Mouse (Mus musculus) gastrocnemius, postnatal 4 days (tissue): ENCODE results near the gene Tlr8. TPM values are rescaled to one million over a fixed set of nuclear protein-coding genes. Genes with fewer than 3 reads are reported as not detected.
"Not testable (repeated sequence)": the region's sequence is repeated elsewhere in the genome, so short reads cannot be mapped to it uniquely, and the experiment has no call there.

Source experiments
- DNase-seq, 2 experiments: peaks; one replicate each; pipeline ENCODE4 v3.0.0; 2021 to 2022; ENCODE audit warnings: low spot score in 2 of 2, mixed read lengths in 2 of 2
- long read RNA-seq, 2 experiments: library from polyadenylated mRNA; stranded (forward); transcript quantifications; one replicate each; pipeline ENCODE4 v2.0.0; 2021
- total RNA-seq, 2 experiments: library from RNA; stranded (reverse); gene quantifications; 2 replicates each; pipeline ENCODE4 v1.2.3; 2021

Gene Tlr8
- total RNA-seq, result under 1 TPM; 0.93 TPM
- long read RNA-seq, experiment 1, result 0 reads
- long read RNA-seq, experiment 2, partial matches to known transcripts, result 0 of 1 reads
- long read RNA-seq, experiment 2, other reads (novel, unspliced or antisense), result 0 of 1 reads

DNA sequence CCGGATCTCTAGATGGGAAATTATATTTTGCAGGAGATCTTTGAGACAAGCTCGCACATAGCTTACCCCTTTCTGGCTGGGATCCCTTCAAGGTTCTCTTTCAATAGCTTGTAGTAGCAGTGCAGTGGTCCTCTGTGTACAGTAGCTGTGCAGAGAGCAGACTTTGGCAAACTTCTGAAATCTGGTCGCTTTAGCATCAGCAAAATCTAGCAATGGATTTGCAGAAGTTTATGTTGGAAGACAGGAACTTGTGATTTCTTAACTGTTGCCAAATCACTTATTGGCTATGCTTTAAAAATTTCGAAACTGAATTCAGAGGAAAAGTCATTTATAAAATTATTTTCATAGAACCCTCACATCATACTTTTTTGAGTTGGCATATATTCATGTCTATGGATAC, at the start of gene Tlr8:
Tlr8 (minus strand) TSS at position 244 of the 400 bp plus-strand sequence.
- no peak for DNase-seq

- not testable (repeated sequence) for DNase-seq
Observed at GRCm38 (mm10) chrX:167302061-167302460, 37.9 kb upstream of the Tlr8 start.

GRCm38 (mm10) chrX:167276953-167277352, 12.8 kb upstream of the Tlr8 start:
- DNase-seq, result peak; percentile 27 to 41

DNA sequence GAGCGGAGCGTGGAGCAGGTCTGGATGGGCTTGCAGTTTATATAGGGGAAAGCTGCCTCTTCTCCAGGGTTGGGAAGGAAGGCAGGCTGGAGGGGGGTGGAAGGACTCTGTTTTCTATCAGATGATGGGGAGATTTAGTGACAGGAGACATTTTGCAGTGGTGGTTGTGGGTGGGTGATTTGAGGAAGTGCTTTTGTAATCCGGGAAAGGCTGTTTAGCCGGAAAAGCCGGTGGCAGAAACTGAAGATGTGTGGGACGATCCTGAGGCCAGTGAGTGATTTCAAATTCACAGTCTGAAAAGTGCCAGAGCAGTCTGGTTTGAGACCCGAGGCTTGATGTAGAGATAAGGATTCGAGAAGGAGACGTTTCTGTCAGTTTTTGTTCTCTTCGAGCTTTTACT, 12.4 kb upstream of the Tlr8 start:
- no peak for DNase-seq

- DNase-seq, result no peak
Observed at GRCm38 (mm10) chrX:167263530-167263929, 599 bp downstream of the Tlr8 start.

GRCm38 (mm10) chrX:167241736-167242135, 22.4 kb downstream of the Tlr8 start:
- no peak for DNase-seq

- no peak for DNase-seq
Observed at GRCm38 (mm10) chrX:167239293-167239921, 24.7 kb downstream of the Tlr8 start.

GRCm38 (mm10) chrX:167233104-167233687, 30.9 kb downstream of the Tlr8 start:
- DNase-seq, result peak in 1 of 2 experiments; percentile 44

GRCm38 (mm10) chrX:167231150-167231549, 33.0 kb downstream of the Tlr8 start:
- DNase-seq, result no peak

DNA sequence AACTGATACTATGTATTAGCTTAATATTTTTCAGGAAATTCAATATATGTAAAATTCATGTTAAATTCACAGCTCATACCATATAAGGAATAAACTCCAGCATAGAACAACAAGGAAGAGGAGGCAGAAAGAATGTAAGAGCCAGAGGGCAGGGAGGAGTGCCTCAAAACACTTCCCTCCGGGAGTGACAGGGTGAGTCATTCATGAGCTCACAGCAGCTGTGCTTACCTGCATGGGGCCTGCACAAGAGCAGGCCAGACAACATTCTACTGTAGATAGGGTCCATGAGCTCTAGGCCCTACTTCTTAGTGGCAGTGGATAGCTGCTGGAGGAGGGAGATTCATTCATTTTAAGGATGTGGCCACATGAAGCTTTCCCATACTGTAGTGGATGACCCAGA, 34.3 kb downstream of the Tlr8 start:
- DNase-seq, result no peak

DNA sequence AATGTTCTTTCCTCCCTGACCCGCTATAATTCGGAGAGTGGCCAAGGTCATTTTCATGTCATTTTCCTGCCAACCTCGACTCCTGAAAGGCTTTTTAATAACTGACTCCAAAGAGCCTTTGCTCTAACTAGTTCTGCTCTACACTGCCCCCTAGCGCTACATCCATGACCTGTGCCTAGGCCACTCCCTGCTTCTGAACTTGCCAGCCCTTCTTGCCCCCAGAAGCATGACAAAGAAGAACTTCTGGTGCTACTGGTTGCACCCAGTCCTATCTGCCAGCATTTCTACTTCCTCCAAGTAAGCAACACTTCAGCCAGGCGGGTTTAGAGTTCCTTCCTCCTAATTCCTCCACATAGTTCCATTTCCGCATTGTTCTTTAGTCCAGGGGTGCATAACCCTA, 34.9 kb downstream of the Tlr8 start:
- no peak for DNase-seq

GRCm38 (mm10) chrX:167227756-167228155, 36.4 kb downstream of the Tlr8 start:
- DNase-seq, result no peak

GRCm38 (mm10) chrX:167227138-167227537, 37.0 kb downstream of the Tlr8 start:
- no peak for DNase-seq

- DNase-seq, result no peak
Observed at GRCm38 (mm10) chrX:167226570-167226969, 37.6 kb downstream of the Tlr8 start.

DNA sequence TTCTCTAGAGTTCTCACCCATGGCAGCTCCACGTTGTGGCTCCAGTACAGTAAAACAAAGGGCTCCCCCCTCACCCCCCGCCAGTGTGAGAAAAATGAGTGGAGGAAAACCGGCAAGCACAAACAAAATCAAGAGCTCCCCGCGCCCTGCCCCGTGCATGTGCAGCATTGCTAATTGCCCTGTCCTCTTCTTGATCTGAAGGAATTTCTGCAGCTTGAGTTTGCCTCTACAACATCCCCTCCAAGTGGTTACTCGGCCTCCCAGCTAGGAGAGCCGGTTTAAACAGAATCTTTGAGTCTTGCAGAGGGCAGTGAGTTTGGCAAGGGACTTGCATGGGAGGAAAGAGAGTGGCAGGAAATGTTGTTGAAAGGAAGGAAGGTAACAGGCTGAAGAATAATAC, 51.4 kb downstream of the Tlr8 start:
- DNase-seq, result peak in 1 of 2 experiments; percentile 17

- no peak for DNase-seq
Observed at GRCm38 (mm10) chrX:167211871-167212555, 52.1 kb downstream of the Tlr8 start.

GRCm38 (mm10) chrX:167210319-167210728, 53.8 kb downstream of the Tlr8 start:
- DNase-seq, result no peak

DNA sequence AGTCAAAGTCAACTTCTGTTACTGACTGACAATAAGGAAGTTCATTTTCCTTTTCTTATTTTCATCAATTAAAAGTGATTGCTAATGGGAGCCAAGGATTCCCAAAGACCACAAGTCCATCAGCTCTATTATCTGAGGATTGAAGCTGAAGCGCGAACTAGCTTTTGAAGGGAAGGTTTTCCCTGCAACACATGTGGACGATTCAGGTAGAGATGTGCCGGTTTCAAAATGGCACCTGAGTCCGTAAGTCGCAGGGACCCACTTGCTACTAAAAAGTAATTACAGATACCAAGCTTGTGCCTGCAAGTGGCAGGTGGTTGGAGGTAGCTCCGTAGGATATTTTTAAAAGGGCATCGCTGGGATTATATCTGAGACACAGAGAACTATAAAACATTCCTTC, 54.3 kb downstream of the Tlr8 start:
- no peak for DNase-seq

- DNase-seq, result peak; percentile 75 to 77
Observed at GRCm38 (mm10) chrX:167208978-167209754, 55.0 kb downstream of the Tlr8 start, which contains the start of gene Tmsb4x. TSS of gene Tmsb4x (minus strand) at chrX:167209315.

- peak in 1 of 2 experiments; percentile 20 for DNase-seq
Observed at GRCm38 (mm10) chrX:167208506-167208820, 55.7 kb downstream of the Tlr8 start.

DNA sequence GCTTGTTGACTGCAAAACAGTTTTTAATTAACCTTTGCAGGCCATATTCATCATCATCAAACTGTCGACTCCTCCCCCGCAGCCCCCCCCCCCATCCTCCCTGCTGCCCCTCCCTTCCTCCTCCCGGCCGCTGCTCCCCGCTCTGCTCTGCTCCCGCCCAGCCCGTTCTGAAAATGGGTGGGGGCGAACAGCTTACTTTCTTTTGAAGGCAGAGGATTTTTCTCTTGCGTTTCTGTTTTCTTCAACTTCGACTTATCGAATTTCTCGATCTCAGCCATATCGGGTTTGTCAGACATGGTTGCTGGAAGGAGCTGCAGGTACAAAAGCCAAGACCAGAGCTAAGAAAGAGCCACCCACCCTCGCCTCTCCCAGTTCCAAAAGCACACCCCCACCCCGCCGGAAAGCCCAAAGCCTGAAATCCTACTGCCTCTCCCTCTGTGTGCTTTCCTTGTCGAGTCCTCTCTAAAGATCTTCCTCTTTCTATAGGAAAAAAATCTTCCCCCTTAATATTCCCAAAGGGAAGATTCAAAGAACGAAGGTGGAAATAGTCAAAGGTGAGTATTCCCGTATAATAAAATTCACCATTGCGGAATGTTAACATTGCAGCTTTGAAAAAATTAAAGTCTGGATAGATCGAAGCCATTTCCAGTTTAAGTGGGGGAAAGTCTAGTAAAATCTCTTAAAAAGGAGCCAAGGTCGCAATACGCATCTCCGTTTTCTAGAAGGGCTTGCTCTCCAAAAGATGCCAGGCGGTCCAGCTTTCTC, 56.2 kb downstream of the Tlr8 start:
- peak in 1 of 2 experiments; percentile 38 for DNase-seq
